Mouse (Mus musculus): ENCODE results near the gene Gpc5. TPM values are rescaled to one million over a fixed set of nuclear protein-coding genes. Genes with fewer than 3 reads are reported as not detected.
A peak's percentile ranks its signal among the peaks of the same experiment; 100 is the strongest.

Gpc5 gene
- polyA plus RNA-seq, 1 experiment from 2014 or later, result 11.6 TPM

DNA sequence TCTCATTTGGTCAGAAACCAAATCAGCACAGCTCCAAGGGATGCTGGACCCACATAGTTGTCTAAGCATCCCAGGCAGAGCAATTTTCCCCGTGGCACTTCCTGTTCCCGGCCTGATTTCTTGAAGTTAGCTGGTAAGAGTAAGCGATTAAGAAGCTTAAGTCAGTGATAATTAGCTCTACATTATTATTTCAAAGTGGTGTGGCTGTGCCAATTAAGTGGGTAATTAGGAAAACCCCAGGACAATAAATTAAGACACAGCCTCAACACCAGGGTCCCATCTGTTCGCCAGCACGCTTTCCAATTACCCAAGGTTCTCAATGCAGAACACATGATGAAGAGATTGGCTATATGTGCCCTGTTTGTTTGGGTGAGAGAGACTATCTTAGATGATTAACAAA, 314.6 kb downstream of the Gpc5 start:
- no peaks in the 10 kb centered on the region for H3K4me1 ChIP-seq (ENCODE audit: insufficient read depth, low read length)
- H3K27me3 ChIP-seq (ENCODE audit: insufficient read depth, low read length), result no peaks in the 10 kb centered on the region
- H3K27ac ChIP-seq (ENCODE audit: low read length), result no peak overlapping the region
- no peak overlapping the region for H3K4me3 ChIP-seq (ENCODE audit: low read length)
- ATAC-seq (ENCODE audit: low FRiP score, low TSS enrichment), result no peak
- no peaks in the 10 kb centered on the region for H3K9me3 ChIP-seq (ENCODE audit: low read length)
- WGBS, result 61% methylated on average over 5 of the region's 5 CpGs
- no peaks in the 10 kb centered on the region for H3K36me3 ChIP-seq (ENCODE audit: insufficient read depth, low read length)
- no peak overlapping the region for H3K4me2 ChIP-seq (replicated peaks; ENCODE audit: low read depth, low read length)
- H3K9ac ChIP-seq (replicated peaks; ENCODE audit: low read length), result no peak overlapping the region

DNA sequence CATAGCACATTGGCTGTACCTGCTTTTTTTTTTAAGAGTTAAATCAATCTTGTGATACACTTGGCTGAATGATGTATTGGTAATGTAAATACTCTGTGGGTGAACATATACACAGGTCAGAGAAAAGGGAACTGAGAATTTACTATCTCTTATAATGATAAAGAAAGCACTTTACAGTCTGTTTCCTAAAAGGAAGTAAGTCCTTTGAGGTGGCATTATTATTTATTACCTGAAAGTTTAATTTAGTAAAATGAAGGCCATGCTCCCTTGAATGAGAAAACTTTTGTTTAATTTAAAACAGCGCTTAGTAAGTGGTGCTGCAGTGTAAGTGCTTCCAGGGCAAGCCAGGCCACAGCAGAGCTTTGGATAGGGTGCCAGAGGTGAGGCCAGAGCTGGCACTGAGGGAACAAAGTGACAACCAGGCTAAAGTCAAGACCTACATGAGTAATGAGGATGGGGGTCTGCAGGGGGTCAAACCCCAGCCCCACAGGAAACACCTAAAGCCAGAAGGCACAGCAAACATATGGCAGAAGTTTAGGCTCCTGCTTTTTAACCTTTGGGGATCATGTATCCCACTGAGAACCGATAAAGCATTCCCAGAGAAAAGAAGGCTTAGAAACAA, 315.4 kb downstream of the Gpc5 start:
- H3K9me3 ChIP-seq (ENCODE audit: low read length), result no peaks in the 10 kb centered on the region
- H3K27me3 ChIP-seq (ENCODE audit: insufficient read depth, low read length), result no peaks in the 10 kb centered on the region
- no peaks in the 10 kb centered on the region for H3K36me3 ChIP-seq (ENCODE audit: insufficient read depth, low read length)
- H3K27ac ChIP-seq (ENCODE audit: low read length), result no peak overlapping the region
- no peak for ATAC-seq (ENCODE audit: low FRiP score, low TSS enrichment)
- WGBS, result 26% methylated on average over 2 of the region's 2 CpGs
- 0 out of 2 replicates have a peak, but pooled peaks cover under 1% of the 10 kb centered on the region for H3K4me1 ChIP-seq (ENCODE audit: insufficient read depth, low read length)
- H3K9ac ChIP-seq (replicated peaks; ENCODE audit: low read length), result no peak overlapping the region
- H3K4me2 ChIP-seq (replicated peaks; ENCODE audit: low read depth, low read length), result no peak overlapping the region
- H3K4me3 ChIP-seq (ENCODE audit: low read length), result no peak overlapping the region

DNA sequence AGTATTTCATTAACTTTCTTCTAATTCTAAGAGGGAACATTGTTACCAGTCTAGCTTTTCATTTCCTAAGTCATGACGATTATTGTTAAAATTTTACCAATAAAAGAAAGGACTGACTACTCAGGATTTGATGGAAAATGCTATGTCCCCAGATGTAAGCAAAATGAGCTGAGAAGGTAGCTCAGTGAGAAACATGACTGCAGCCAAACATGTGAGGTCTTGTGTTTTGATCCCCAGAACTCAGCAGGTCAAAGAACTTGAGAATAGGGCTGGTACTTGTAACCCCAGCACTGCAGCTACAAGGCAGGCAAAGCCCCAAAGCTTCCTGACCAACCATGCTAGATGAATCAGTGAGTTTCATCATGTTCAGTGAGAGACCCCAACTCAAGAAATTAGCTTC, 318.9 kb downstream of the Gpc5 start:
- ATAC-seq (ENCODE audit: low FRiP score, low TSS enrichment), result no peak
- peak overlapping the region; percentile 60; the same call in 1 of the 2 replicates for H3K27ac ChIP-seq (ENCODE audit: low read length)
- H3K36me3 ChIP-seq (ENCODE audit: insufficient read depth, low read length), result no peaks in the 10 kb centered on the region
- 69% methylated on average over 1 of the region's 1 CpGs for WGBS
- H3K4me2 ChIP-seq (replicated peaks; ENCODE audit: low read depth, low read length), result no peak overlapping the region
- no peaks in the 10 kb centered on the region for H3K27me3 ChIP-seq (ENCODE audit: insufficient read depth, low read length)
- no peaks in the 10 kb centered on the region for H3K9me3 ChIP-seq (ENCODE audit: low read length)
- H3K4me1 ChIP-seq (ENCODE audit: insufficient read depth, low read length), result peaks cover 7% of the 10 kb centered on the region; the same call in 1 of the 2 replicates
- no peak overlapping the region for H3K4me3 ChIP-seq (ENCODE audit: low read length)
- H3K9ac ChIP-seq (replicated peaks; ENCODE audit: low read length), result no peak overlapping the region

DNA sequence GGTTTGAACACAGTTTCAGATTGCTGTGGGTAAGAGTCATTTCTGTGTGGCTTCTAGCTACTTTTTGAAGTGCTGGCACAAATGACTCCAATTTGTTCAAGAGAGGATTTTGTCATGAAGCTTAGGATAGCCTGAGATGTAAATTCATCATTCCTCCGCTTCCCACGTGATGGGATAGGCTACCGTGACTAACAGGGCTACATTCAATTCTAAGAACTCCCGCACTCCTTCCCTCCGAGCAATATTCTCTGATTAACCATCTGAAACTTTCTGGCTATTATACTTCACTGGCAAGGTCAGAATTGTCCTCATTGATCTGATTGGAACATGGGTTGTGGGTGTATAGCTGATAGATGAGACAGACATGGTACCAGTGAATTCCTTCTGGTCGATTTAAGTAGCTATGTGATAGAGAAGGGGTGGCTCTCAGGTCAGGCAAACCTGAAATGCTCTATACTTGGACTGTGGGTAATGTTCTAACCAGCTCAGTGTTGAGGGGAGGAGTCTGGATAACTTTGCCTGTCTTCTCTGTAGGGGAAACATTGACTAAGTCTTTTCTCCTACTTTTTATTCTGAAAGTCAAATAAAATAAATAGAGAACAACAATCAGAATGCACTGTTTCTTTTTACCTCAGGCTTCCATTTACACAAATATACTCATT, 319.6 kb downstream of the Gpc5 start:
- Histone ChIP-seq H3K27ac (ENCODE audit: low read length) (peak overlapping the region; percentile 60; the same call in 1 of the 2 replicates), H3K4me2 (replicated peaks; ENCODE audit: low read depth, low read length) (no peak overlapping the region), H3K36me3 (ENCODE audit: insufficient read depth, low read length) (no peaks in the 10 kb centered on the region), H3K4me3 (ENCODE audit: low read length) (no peak overlapping the region), H3K9me3 (ENCODE audit: low read length) (no peaks in the 10 kb centered on the region), H3K4me1 (ENCODE audit: insufficient read depth, low read length) (peaks cover 7% of the 10 kb centered on the region; the same call in 1 of the 2 replicates), H3K9ac (replicated peaks; ENCODE audit: low read length) (no peak overlapping the region), H3K27me3 (ENCODE audit: insufficient read depth, low read length) (no peaks in the 10 kb centered on the region)
- 0 out of 2 replicates have a peak, but pooled peaks have one; percentile 37 for ATAC-seq (ENCODE audit: low FRiP score, low TSS enrichment)
- WGBS, result 61% methylated on average over 6 of the region's 6 CpGs

DNA sequence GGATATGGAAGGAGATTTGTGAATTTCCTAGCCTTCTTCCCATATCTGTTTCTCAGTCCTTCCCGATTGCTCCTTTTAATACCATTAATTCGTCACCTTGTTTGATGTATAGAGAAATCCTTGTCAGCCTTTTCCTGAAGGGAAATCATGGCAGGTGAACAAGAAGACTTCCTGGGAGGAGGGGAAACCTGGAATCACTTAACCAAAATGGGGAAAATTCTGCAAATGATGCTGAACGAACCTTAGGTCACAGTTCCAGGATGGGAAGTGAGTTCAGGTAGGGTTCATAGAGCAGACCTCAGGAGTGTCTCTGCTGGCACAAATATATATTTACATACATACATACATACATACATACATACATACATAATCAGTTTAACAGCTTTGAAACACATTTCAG, 320.8 kb downstream of the Gpc5 start:
- 36% methylated on average over 3 of the region's 3 CpGs for WGBS
- Histone ChIP-seq H3K9me3 (ENCODE audit: low read length) (no peaks in the 10 kb centered on the region), H3K4me1 (ENCODE audit: insufficient read depth, low read length) (peaks cover 7% of the 10 kb centered on the region; the same call in 1 of the 2 replicates), H3K27me3 (ENCODE audit: insufficient read depth, low read length) (no peaks in the 10 kb centered on the region), H3K36me3 (ENCODE audit: insufficient read depth, low read length) (no peaks in the 10 kb centered on the region), H3K4me2 (replicated peaks; ENCODE audit: low read depth, low read length) (no peak overlapping the region), H3K27ac (ENCODE audit: low read length) (no peak overlapping the region; the same call in 1 of the 2 replicates), H3K9ac (replicated peaks; ENCODE audit: low read length) (no peak overlapping the region), H3K4me3 (ENCODE audit: low read length) (no peak overlapping the region)
- no peak for ATAC-seq (ENCODE audit: low FRiP score, low TSS enrichment)

DNA sequence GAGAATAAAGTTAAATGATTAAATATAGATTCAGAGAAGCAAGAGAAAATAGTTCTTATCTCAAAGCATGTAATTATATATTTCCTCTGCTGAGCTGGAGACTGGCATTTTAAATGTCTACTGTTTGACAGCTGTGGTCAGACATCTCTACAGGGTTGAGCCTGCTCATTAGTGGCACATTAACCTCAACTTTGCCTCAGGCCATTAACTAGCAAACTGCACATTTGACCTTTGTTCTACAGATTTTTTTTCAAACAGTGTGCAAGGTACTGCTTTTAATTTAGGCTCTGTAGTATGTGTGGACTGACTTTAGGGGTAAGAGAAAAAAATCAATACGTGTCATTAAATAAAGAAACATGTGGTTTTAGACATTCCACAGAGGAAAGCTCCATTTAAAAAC, 321.4 kb downstream of the Gpc5 start:
- Histone ChIP-seq H3K4me2 (replicated peaks; ENCODE audit: low read depth, low read length) (no peak overlapping the region), H3K27me3 (ENCODE audit: insufficient read depth, low read length) (no peaks in the 10 kb centered on the region), H3K4me3 (ENCODE audit: low read length) (no peak overlapping the region), H3K36me3 (ENCODE audit: insufficient read depth, low read length) (no peaks in the 10 kb centered on the region), H3K4me1 (ENCODE audit: insufficient read depth, low read length) (peaks cover 7% of the 10 kb centered on the region; the same call in 1 of the 2 replicates), H3K9ac (replicated peaks; ENCODE audit: low read length) (no peak overlapping the region), H3K9me3 (ENCODE audit: low read length) (no peaks in the 10 kb centered on the region), H3K27ac (ENCODE audit: low read length) (no peak overlapping the region)
- WGBS, result 24% methylated on average over 1 of the region's 1 CpGs
- peak; percentile 78 for ATAC-seq (ENCODE audit: low FRiP score, low TSS enrichment)

DNA sequence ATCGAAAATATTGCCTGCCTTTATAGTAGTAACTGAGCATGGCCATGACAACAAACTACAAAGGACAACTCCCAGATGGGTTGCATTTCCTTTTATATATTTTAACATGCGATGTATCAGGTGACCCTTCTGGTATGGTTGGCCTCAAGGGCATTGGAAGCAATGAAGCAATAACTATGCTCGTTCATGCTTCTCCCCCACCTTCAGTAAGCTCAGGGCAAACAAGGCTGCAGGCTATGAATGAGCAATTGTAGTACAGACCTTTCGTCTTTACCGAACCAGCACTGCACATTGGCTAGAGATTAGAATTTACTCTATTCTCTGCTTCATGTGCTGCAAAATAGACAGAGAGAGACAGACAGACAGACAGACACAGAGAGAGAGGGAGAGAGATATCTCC, 322.5 kb downstream of the Gpc5 start:
- no peak overlapping the region for H3K4me2 ChIP-seq (replicated peaks; ENCODE audit: low read depth, low read length)
- H3K9me3 ChIP-seq (ENCODE audit: low read length), result no peaks in the 10 kb centered on the region
- H3K27me3 ChIP-seq (ENCODE audit: insufficient read depth, low read length), result no peaks in the 10 kb centered on the region
- H3K4me3 ChIP-seq (ENCODE audit: low read length), result no peak overlapping the region
- no peak overlapping the region for H3K27ac ChIP-seq (ENCODE audit: low read length)
- H3K36me3 ChIP-seq (ENCODE audit: insufficient read depth, low read length), result no peaks in the 10 kb centered on the region
- H3K4me1 ChIP-seq (ENCODE audit: insufficient read depth, low read length), result peaks cover 7% of the 10 kb centered on the region; the same call in 1 of the 2 replicates
- ATAC-seq (ENCODE audit: low FRiP score, low TSS enrichment), result peak; percentile 56; the same call in 1 of the 2 replicates
- WGBS, result 31% methylated on average over 5 of the region's 5 CpGs
- H3K9ac ChIP-seq (replicated peaks; ENCODE audit: low read length), result no peak overlapping the region

DNA sequence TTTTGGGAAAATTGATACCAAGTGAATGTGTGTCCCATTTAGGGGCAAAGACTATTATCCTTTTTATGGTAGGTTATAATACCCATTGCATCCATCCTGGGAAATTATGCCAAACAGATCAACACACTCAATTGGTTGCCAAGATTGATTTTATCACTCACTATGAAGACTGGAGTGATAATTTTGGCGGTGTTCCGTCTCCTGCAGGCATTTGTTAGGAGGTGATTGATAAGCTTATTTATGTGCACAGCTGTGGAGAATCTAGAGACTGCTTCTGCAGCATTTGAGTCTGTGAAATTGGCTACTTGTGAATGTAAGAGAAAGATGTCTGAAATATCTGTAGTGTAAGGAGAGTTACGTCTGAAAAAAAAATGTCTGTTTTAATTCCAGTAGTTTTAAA, 340.0 kb downstream of the Gpc5 start:
- no peaks in the 10 kb centered on the region for H3K27me3 ChIP-seq (ENCODE audit: insufficient read depth, low read length)
- no peaks in the 10 kb centered on the region for H3K4me1 ChIP-seq (ENCODE audit: insufficient read depth, low read length)
- no peak overlapping the region for H3K4me2 ChIP-seq (replicated peaks; ENCODE audit: low read depth, low read length)
- WGBS, result 77% methylated on average over 3 of the region's 3 CpGs
- H3K27ac ChIP-seq (ENCODE audit: low read length), result no peak overlapping the region
- H3K9me3 ChIP-seq (ENCODE audit: low read length), result no peaks in the 10 kb centered on the region
- no peak overlapping the region for H3K9ac ChIP-seq (replicated peaks; ENCODE audit: low read length)
- ATAC-seq (ENCODE audit: low FRiP score, low TSS enrichment), result no peak
- H3K4me3 ChIP-seq (ENCODE audit: low read length), result no peak overlapping the region
- H3K36me3 ChIP-seq (ENCODE audit: insufficient read depth, low read length), result no peaks in the 10 kb centered on the region

DNA sequence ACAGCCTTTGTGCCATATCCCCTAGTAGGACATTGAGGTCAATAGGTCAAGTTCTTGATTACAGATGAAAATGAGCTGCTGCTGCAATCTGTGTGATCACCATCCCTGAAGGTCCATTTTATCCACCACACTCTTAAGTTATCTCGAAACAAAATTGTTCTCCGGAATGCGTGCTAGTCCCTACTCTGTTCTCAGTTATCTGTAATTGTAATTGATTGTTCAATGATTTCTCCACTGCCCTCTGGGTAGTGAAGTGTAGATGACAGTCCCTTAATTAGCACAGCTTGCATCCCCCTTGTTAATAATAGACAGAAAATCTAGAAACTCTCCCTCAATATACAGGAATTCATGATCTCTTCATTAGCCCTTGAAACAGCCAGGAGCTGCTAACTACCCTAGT, 340.4 kb downstream of the Gpc5 start:
- 67% methylated on average over 3 of the region's 3 CpGs for WGBS
- H3K4me2 ChIP-seq (replicated peaks; ENCODE audit: low read depth, low read length), result no peak overlapping the region
- no peaks in the 10 kb centered on the region for H3K27me3 ChIP-seq (ENCODE audit: insufficient read depth, low read length)
- no peak overlapping the region for H3K9ac ChIP-seq (replicated peaks; ENCODE audit: low read length)
- no peak overlapping the region for H3K4me3 ChIP-seq (ENCODE audit: low read length)
- no peak for ATAC-seq (ENCODE audit: low FRiP score, low TSS enrichment)
- no peak overlapping the region for H3K27ac ChIP-seq (ENCODE audit: low read length)
- H3K36me3 ChIP-seq (ENCODE audit: insufficient read depth, low read length), result no peaks in the 10 kb centered on the region
- H3K9me3 ChIP-seq (ENCODE audit: low read length), result no peaks in the 10 kb centered on the region
- no peaks in the 10 kb centered on the region for H3K4me1 ChIP-seq (ENCODE audit: insufficient read depth, low read length)

DNA sequence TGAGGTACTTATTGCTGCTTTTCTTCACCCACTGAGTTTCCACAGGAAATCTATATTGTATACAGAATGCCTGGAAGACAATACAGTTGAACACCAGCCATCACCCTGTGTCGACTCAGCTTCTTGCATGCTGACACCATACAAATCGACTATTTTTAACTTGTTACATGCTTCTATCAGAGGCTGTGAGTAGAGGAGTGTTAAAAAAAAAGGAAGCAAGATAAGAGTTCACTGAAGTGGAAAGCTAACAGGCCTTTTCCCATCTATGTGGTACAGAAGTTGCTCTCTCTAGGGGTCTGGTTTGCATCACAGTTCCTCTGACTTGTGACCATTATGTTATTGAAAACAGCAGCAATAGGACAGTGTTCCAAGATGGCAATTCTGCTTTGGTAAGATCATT, 344.6 kb downstream of the Gpc5 start:
- Histone ChIP-seq H3K27ac (ENCODE audit: low read length) (no peak overlapping the region), H3K9ac (replicated peaks; ENCODE audit: low read length) (no peak overlapping the region), H3K27me3 (ENCODE audit: insufficient read depth, low read length) (no peaks in the 10 kb centered on the region), H3K4me1 (ENCODE audit: insufficient read depth, low read length) (no peaks in the 10 kb centered on the region), H3K9me3 (ENCODE audit: low read length) (no peaks in the 10 kb centered on the region), H3K36me3 (ENCODE audit: insufficient read depth, low read length) (no peaks in the 10 kb centered on the region), H3K4me3 (ENCODE audit: low read length) (no peak overlapping the region), H3K4me2 (replicated peaks; ENCODE audit: low read depth, low read length) (no peak overlapping the region)
- 54% methylated on average over 2 of the region's 2 CpGs for WGBS
- ATAC-seq (ENCODE audit: low FRiP score, low TSS enrichment), result no peak

Data from kidney, embryonic 16.5 days (tissue).